Mouse (Mus musculus) stomach, embryonic 14.5 days (tissue): ENCODE data around the gene Kiss1. TPM values are rescaled to one million over a fixed set of nuclear protein-coding genes. Genes with fewer than 3 reads are reported as not detected.

Experiments
- ATAC-seq: fragments of 200-750 bp; cut with Nextera tagmentation; 2 replicates; pipeline ENCODE4 v1.8.0; 2017; ENCODE audit warnings: low read depth, moderate TSS enrichment; ENCODE audit not compliant: insufficient number of reproducible peaks, insufficient read depth, low FRiP score
- H3K27ac ChIP-seq: fragments of 300-500 bp; sonication (generic); 2 replicates; pipeline ENCODE4 v1.5.1; 2014; ENCODE audit warnings: mild to moderate bottlenecking, low read length, moderate library complexity, mixed read lengths
- H3K27me3 ChIP-seq: fragments of 300-500 bp; sonication (generic); 2 replicates; pipeline ENCODE4 v1.6.1; 2014; ENCODE audit warnings: low read length, control low read depth, mixed read lengths; ENCODE audit not compliant: control insufficient read depth, insufficient read depth
- H3K36me3 ChIP-seq: fragments of 300-500 bp; sonication (generic); 2 replicates; pipeline ENCODE4 v1.6.1; 2014; ENCODE audit warnings: mild to moderate bottlenecking, control low read depth, low read length, moderate library complexity, mixed read lengths; ENCODE audit not compliant: control insufficient read depth, insufficient read depth
- H3K4me1 ChIP-seq: fragments of 300-500 bp; sonication (generic); 2 replicates; pipeline ENCODE4 v1.6.1; 2014; ENCODE audit warnings: low read length, control low read depth, mixed read lengths; ENCODE audit not compliant: control insufficient read depth, insufficient read depth
- H3K4me2 ChIP-seq: fragments of 300-500 bp; sonication (generic); replicated peaks from 2 replicates; pipeline ENCODE4 v1.6.1; 2014; ENCODE audit warnings: low read depth, low read length, control low read depth
- H3K4me3 ChIP-seq: fragments of 300-500 bp; sonication (generic); 2 replicates; pipeline ENCODE4 v1.5.1; 2014; ENCODE audit warnings: low read depth, low read length, control low read depth
- H3K9ac ChIP-seq: fragments of 300-500 bp; sonication (generic); replicated peaks from 2 replicates; pipeline ENCODE4 v1.6.1; 2014; ENCODE audit warnings: low read depth, mild to moderate bottlenecking, control low read depth, low read length, moderate library complexity, mixed read lengths
- H3K9me3 ChIP-seq: fragments of 300-500 bp; sonication (generic); 2 replicates; pipeline ENCODE4 v1.6.1; 2016; ENCODE audit warnings: low read depth, low read length, control low read depth; ENCODE audit not compliant: control insufficient read depth
- WGBS: fragments of 180-500 bp; shearing (Covaris S2); extraction: QIAGEN DNeasy Blood & Tissue Kit; methylation state at CpG from one replicate; pipeline ENCODE4 v1.1.7; 2014; 5-methylcytosine and 5-hydroxymethylcytosine counted together
- polyA plus RNA-seq: library from polyadenylated mRNA; unstranded; fragments of >200 nt; fragmentation: Nextera tagmentation; extraction: Ambion mirVana; gene quantifications from 2 replicates; pipeline ENCODE4 v1.2.1, GENCODE M21; 2014

Gene Kiss1
- polyA plus RNA-seq, 1 experiment from 2014 or later, result not detected

- Histone ChIP-seq H3K36me3 (no peaks in the 10 kb centered on the region), H3K4me1 (no peaks in the 10 kb centered on the region), H3K27ac (no peak overlapping the region), H3K9me3 (no peaks in the 10 kb centered on the region), H3K27me3 (no peaks in the 10 kb centered on the region), H3K4me3 (no peak overlapping the region), H3K9ac (no peak overlapping the region), H3K4me2 (no peak overlapping the region)
- 0 out of 2 replicates have a peak, but pooled peaks have one; percentile 38 for ATAC-seq
- WGBS, result 47% methylated on average over 15 of the region's 15 CpGs
Observed at GRCm38 (mm10) chr1:133355912-133356311, 34.2 kb downstream of the Kiss1 start.

DNA sequence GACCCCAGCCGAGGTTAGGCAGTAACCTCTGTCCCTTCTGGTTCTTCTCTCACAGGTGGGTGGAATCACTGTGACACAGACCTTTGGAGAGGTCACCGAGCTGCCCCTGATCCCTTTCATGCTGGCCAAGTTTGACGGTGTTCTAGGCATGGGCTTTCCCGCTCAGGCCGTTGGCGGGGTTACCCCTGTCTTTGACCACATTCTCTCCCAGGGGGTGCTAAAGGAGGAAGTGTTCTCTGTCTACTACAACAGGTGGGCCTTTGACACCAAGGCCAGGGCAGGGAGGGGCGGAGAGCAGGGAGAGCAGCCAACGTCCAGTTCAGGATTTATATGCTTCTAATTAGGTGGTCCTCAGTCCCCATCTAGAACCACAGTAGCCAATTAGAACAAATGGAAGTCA lies 34.7 kb downstream of the Kiss1 start:
- Histone ChIP-seq H3K9ac (no peak overlapping the region), H3K4me3 (no peak overlapping the region), H3K27me3 (no peaks in the 10 kb centered on the region), H3K9me3 (no peaks in the 10 kb centered on the region), H3K36me3 (no peaks in the 10 kb centered on the region), H3K4me2 (no peak overlapping the region), H3K27ac (no peak overlapping the region), H3K4me1 (no peaks in the 10 kb centered on the region)
- 48% methylated on average over 8 of the region's 8 CpGs for WGBS
- 0 out of 2 replicates have a peak, but pooled peaks have one; percentile 10 for ATAC-seq

- H3K27me3 ChIP-seq, result peaks cover 5% of the 10 kb centered on the region
- no peak for ATAC-seq
- H3K9ac ChIP-seq, result no peak overlapping the region
- no peaks in the 10 kb centered on the region for H3K36me3 ChIP-seq
- H3K27ac ChIP-seq, result no peak overlapping the region
- H3K4me1 ChIP-seq, result peaks cover 3% of the 10 kb centered on the region; the same call in 1 of the 2 replicates
- no peak overlapping the region for H3K4me3 ChIP-seq
- no peak overlapping the region for H3K4me2 ChIP-seq
- H3K9me3 ChIP-seq, result no peaks in the 10 kb centered on the region
- 88% methylated on average over 6 of the region's 6 CpGs for WGBS
Observed at GRCm38 (mm10) chr1:133361006-133361405, 39.3 kb downstream of the Kiss1 start.

GRCm38 (mm10) chr1:133362103-133362502 lies 40.4 kb downstream of the Kiss1 start:
- Histone ChIP-seq H3K4me3 (no peak overlapping the region), H3K4me1 (peaks cover 3% of the 10 kb centered on the region; the same call in 1 of the 2 replicates), H3K27ac (no peak overlapping the region), H3K36me3 (no peaks in the 10 kb centered on the region), H3K27me3 (peaks cover 5% of the 10 kb centered on the region), H3K4me2 (no peak overlapping the region), H3K9me3 (no peaks in the 10 kb centered on the region), H3K9ac (no peak overlapping the region)
- WGBS, result 83% methylated on average over 5 of the region's 5 CpGs
- no peak for ATAC-seq

GRCm38 (mm10) chr1:133363276-133364021 lies 41.8 kb downstream of the Kiss1 start, which contains the start of gene Etnk2:
Gene Etnk2, plus strand, starts transcription at chr1:133363572.
- no peaks in the 10 kb centered on the region for H3K9me3 ChIP-seq
- WGBS, result 1% methylated on average over 50 of the region's 52 CpGs
- peaks cover 5% of the 10 kb centered on the region for H3K27me3 ChIP-seq
- ATAC-seq, result peak; percentile 78
- peak within 1 kb of the TSS; percentile 46 for H3K9ac ChIP-seq
- H3K36me3 ChIP-seq, result no peaks in the 10 kb centered on the region
- H3K4me3 ChIP-seq, result peak within 1 kb of the TSS; percentile 54
- peak within 1 kb of the TSS; percentile 99 for H3K4me2 ChIP-seq
- H3K27ac ChIP-seq, result no peak within 1 kb of the TSS
- peaks cover 10% of the 10 kb centered on the region; the same call in 1 of the 2 replicates for H3K4me1 ChIP-seq

DNA sequence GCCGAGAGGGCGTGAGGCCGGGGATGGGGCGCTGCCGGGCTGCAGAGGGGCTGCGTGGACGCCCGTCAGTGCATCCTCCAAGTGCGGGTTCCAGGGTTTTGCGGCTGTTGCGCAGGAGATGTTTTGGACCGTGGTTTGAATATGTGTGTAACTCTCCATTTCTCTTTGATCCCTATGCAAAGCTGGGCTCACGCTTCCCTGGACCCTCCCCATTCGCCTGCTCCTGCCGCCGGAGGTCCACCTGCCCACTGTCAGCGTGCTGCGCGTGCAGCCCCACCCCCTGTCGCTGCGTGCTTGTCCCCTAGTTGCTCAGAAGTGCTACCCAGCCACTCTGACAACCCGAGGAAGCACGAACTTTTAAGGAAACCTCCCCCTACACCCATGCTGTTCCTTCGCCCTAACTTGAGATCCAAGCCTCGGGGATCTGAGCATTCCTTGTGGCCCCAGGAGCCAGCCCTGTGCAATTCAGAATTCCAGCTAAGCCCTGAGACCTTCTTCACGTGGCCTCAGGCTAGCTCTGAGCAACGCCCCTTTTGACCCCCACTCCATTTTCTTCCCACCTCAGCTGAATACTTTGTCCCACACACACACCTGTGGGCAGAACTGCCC lies 42.5 kb downstream of the Kiss1 start:
- Histone ChIP-seq H3K27ac (no peak overlapping the region), H3K9me3 (no peaks in the 10 kb centered on the region), H3K36me3 (no peaks in the 10 kb centered on the region), H3K4me2 (peak overlapping the region; percentile 99), H3K9ac (peak overlapping the region; percentile 46), H3K27me3 (peaks cover 5% of the 10 kb centered on the region), H3K4me3 (peak overlapping the region; percentile 54), H3K4me1 (peaks cover 10% of the 10 kb centered on the region; the same call in 1 of the 2 replicates)
- WGBS, result 4% methylated on average over 27 of the region's 27 CpGs
- no peak for ATAC-seq

DNA sequence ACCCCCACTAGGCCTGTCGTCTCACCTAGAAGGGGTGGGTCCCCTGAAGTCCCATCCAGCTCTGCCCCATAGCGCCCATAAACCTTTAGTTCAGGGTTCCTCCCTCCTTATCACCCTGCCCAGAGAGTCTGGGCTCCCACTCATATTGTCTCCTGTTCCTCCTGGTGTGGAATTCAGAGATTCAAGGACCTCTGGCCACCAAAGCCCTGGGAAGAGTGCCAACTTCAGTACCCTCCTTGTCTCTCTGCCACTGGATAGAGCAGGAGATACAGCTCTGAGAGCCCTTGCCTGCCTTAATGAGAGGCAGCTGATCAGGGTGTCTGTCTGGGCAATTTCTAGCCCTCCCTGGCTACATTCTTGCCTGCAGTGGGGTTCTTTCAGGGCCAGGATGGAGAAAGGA lies 43.2 kb downstream of the Kiss1 start:
- no peak for ATAC-seq
- Histone ChIP-seq H3K9me3 (no peaks in the 10 kb centered on the region), H3K9ac (no peak overlapping the region), H3K36me3 (no peaks in the 10 kb centered on the region), H3K4me2 (no peak overlapping the region; the same call in 1 of the 2 replicates), H3K27me3 (peaks cover 5% of the 10 kb centered on the region), H3K27ac (no peak overlapping the region), H3K4me3 (no peak overlapping the region), H3K4me1 (peaks cover 10% of the 10 kb centered on the region; the same call in 1 of the 2 replicates)
- 49% methylated on average over 2 of the region's 2 CpGs for WGBS

DNA sequence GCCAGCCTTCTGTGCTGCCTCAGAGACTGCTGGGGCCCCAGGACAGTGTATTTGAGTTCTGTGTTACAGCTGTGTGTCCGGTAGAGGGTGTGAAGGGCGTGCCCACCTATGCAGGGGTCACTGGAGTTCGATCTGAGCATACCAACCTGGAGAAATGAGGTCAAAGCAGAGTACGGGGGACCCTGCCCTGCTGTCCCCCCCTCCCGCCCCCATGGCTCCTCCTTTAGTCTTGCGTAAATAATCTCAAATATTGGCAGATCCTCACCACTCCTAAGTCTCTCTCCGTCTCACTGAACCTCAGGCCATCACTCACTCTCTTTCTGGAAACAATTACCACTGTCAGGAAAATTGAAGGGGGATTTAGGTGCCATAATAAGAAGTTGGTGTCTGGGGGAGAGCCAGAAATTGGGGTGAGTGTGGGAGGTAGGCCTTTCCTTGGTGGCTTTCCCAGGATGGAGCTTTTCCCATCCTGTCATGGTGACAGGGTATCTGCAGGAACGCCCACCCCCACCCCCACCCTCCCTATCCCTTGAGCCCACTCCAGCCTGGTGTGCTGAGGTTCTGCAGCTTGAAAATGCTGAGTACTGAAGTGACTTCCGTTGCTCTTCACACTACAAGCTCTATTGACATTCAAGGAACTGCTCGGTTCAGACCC lies 45.4 kb downstream of the Kiss1 start:
- H3K36me3 ChIP-seq, result no peaks in the 10 kb centered on the region
- no peak for ATAC-seq
- H3K9ac ChIP-seq, result no peak overlapping the region
- peaks cover 5% of the 10 kb centered on the region for H3K27me3 ChIP-seq
- no peak overlapping the region for H3K4me3 ChIP-seq
- H3K27ac ChIP-seq, result no peak overlapping the region
- peaks cover 10% of the 10 kb centered on the region; the same call in 1 of the 2 replicates for H3K4me1 ChIP-seq
- H3K9me3 ChIP-seq, result no peaks in the 10 kb centered on the region
- 29% methylated on average over 10 of the region's 10 CpGs for WGBS
- H3K4me2 ChIP-seq, result no peak overlapping the region
